Mouse (Mus musculus) heart, embryonic 14.5 days (tissue): ENCODE results near the gene Psmd10. TPM values are rescaled to one million over a fixed set of nuclear protein-coding genes. Genes with fewer than 3 reads are reported as not detected.

Experiments used
- ATAC-seq: fragments of 200-750 bp; cut with Nextera tagmentation; 2 replicates; pipeline ENCODE4 v1.8.0; 2017; ENCODE audit warnings: low read depth, moderate TSS enrichment; ENCODE audit not compliant: insufficient number of reproducible peaks, insufficient read depth, low FRiP score
- H3K27ac ChIP-seq, 2 experiments: fragments of 200-500 bp in 1 of 2; fragments of 300-500 bp in 1 of 2; sonication (generic) in 1 of 2; replicated peaks in 1 of 2; 2 replicates each; pipeline ENCODE4 v1.5.1; 2012 to 2014; ENCODE audit warnings: low read depth in 2 of 2, low read length in 2 of 2, control low read depth in 1 of 2, mild to moderate bottlenecking in 1 of 2, mixed read lengths in 1 of 2; ENCODE audit not compliant: control insufficient read depth in 1 of 2, insufficient read depth in 1 of 2
- H3K27me3 ChIP-seq: fragments of 300-500 bp; sonication (generic); 2 replicates; pipeline ENCODE4 v1.6.1; 2014; ENCODE audit warnings: mild to moderate bottlenecking, low read length, control low read depth; ENCODE audit not compliant: control insufficient read depth, insufficient read depth
- H3K36me3 ChIP-seq: fragments of 300-500 bp; sonication (generic); 2 replicates; pipeline ENCODE4 v1.6.1; 2014; ENCODE audit warnings: mild to moderate bottlenecking, control low read depth, low read length, mixed read lengths; ENCODE audit not compliant: control insufficient read depth, insufficient read depth
- H3K4me1 ChIP-seq, 2 experiments: fragments of 200-500 bp in 1 of 2; fragments of 300-500 bp in 1 of 2; sonication (generic) in 1 of 2; 2 replicates each; pipeline ENCODE4 v1.6.1; 2012 to 2014; ENCODE audit warnings: low read length in 2 of 2, control low read depth in 1 of 2, mixed read lengths in 1 of 2; ENCODE audit not compliant: control insufficient read depth in 2 of 2, insufficient read depth in 2 of 2
- H3K4me2 ChIP-seq: fragments of 300-500 bp; sonication (generic); 2 replicates; pipeline ENCODE4 v1.6.1; 2014; ENCODE audit warnings: mild to moderate bottlenecking, low read length
- H3K4me3 ChIP-seq, 2 experiments: fragments of 200-500 bp in 1 of 2; fragments of 300-500 bp in 1 of 2; sonication (generic) in 1 of 2; 2 replicates each; pipeline ENCODE4 v1.5.1; 2012 to 2014; ENCODE audit warnings: low read length in 2 of 2, mild to moderate bottlenecking in 2 of 2, control low read depth in 1 of 2, low read depth in 1 of 2, moderate library complexity in 1 of 2; ENCODE audit not compliant: control insufficient read depth in 1 of 2, insufficient read depth in 1 of 2
- H3K9ac ChIP-seq: fragments of 300-500 bp; sonication (generic); 2 replicates; pipeline ENCODE4 v1.6.1; 2014; ENCODE audit warnings: mild to moderate bottlenecking, low read length
- H3K9me3 ChIP-seq: fragments of 300-500 bp; sonication (generic); 2 replicates; pipeline ENCODE4 v1.6.1; 2016; ENCODE audit warnings: low read length, control low read depth; ENCODE audit not compliant: control insufficient read depth
- WGBS: fragments of 180-500 bp; shearing (Covaris S2); extraction: QIAGEN DNeasy Blood & Tissue Kit; methylation state at CpG from one replicate; pipeline ENCODE4 v1.1.7; 2014; 5-methylcytosine and 5-hydroxymethylcytosine counted together
- polyA plus RNA-seq: library from polyadenylated mRNA; unstranded; fragments of >200 nt; fragmentation: Nextera tagmentation; extraction: Ambion mirVana; gene quantifications from 2 replicates; pipeline ENCODE4 v1.2.1, GENCODE M21; 2014

Psmd10 gene
- polyA plus RNA-seq, 1 experiment from 2014 or later: 39.1 TPM

DNA sequence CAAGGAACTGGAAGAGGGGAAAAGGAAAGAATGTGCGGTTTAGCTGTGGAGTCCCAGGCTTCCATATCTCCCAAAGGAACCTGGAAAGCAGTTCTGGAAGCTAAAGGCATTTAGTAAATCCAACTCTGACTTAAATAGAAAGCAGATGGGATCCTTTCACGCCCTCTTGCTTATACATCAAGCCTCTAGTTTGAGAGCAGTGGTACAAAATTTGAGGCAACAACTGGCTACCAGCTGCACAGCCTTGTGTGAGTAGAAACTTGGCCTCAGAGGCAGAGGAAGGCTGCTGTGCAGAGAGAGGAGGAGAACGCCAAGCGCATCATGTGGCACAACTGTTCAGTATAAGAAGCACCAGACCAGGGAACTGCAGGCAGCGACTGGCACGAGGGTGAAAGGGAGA, 35.2 kb downstream of the Psmd10 start:
- no peaks in the 10 kb centered on the region for H3K9me3 ChIP-seq
- no peak overlapping the region for H3K27ac ChIP-seq
- H3K27me3 ChIP-seq: no peaks in the 10 kb centered on the region
- no peaks in the 10 kb centered on the region for H3K36me3 ChIP-seq
- WGBS: 76% methylated on average over 6 of the region's 6 CpGs
- no peak overlapping the region for H3K4me3 ChIP-seq
- no peak for ATAC-seq
- H3K4me1 ChIP-seq: no peaks in the 10 kb centered on the region
- H3K4me2 ChIP-seq: no peak overlapping the region
- H3K9ac ChIP-seq: no peak overlapping the region

DNA sequence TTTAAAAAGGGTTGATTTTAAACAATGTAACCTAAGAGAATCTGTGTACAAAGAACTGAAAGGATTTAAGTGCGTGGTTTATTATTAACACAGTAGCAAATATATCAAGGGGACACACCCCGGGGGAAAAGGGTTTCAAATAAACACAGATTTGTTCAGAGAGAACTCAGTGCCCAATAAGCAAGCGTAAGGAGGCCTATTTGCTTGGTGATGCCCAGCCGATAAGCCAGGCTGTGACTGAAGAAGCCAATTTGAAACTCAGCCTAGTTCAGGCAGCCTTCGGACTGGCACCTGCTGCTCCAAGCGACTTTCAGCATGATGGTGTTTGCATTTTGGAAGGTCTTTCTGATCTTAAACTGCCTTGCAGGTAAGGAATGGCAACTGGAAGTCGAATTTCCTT, 49.2 kb downstream of the Psmd10 start, which contains the start of gene Vsig1:
Gene Vsig1 (plus strand): TSS at position 249 of the 400 bp plus-strand sequence.
- Histone ChIP-seq H3K27me3 (peaks cover 4% of the 10 kb centered on the region; the same call in 1 of the 2 replicates), H3K9me3 (no peaks in the 10 kb centered on the region), H3K4me2 (no peak within 1 kb of the TSS), H3K4me3 (no peak within 1 kb of the TSS), H3K4me1 (no peaks in the 10 kb centered on the region), H3K27ac (no peak within 1 kb of the TSS), H3K36me3 (no peaks in the 10 kb centered on the region), H3K9ac (no peak within 1 kb of the TSS)
- ATAC-seq: no peak
- 68% methylated on average over 7 of the region's 7 CpGs for WGBS

DNA sequence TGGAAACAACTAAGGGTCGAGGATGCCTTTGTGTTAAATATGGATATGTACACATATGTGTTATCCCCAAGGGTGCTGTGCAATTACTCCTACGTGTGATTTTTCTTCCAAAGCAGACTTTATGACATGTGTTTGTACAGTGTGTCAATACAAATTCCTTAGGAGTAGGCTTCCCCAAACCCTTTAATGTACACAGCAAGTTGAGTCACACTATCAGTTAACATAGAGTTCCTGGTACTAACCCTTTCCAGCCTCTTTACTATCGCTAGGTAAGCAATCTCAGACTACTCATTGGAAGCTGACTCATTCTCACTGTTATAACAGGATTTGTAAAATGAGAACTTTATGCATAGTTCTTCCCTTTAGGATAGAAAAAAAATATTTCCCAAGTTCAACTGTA, 53.0 kb downstream of the Psmd10 start:
- no peak overlapping the region for H3K4me2 ChIP-seq
- no peak for ATAC-seq
- H3K4me1 ChIP-seq: no peaks in the 10 kb centered on the region
- H3K4me3 ChIP-seq: no peak overlapping the region
- H3K9me3 ChIP-seq: no peaks in the 10 kb centered on the region
- WGBS: 74% methylated on average over 3 of the region's 3 CpGs
- H3K36me3 ChIP-seq: no peaks in the 10 kb centered on the region
- H3K27ac ChIP-seq: no peak overlapping the region
- no peak overlapping the region for H3K9ac ChIP-seq
- peaks cover 4% of the 10 kb centered on the region; the same call in 1 of the 2 replicates for H3K27me3 ChIP-seq

Other genes with a start within 250 kb of the Psmd10 start
- not detected in 2 replicates for gene Tex13b, start 143.3 kb downstream of the Psmd10 start, polyA plus RNA-seq
- not detected in 2 replicates for gene Vsig1, start 49.1 kb downstream of the Psmd10 start, polyA plus RNA-seq
- gene Atg4a, start 179 bp upstream of the Psmd10 start, polyA plus RNA-seq: 12.9 and 14.6 TPM in 2 replicates